Mouse (Mus musculus) limb, embryonic 13.5 days (tissue): Measurements from ENCODE around the gene Gzmc. TPM values are rescaled to one million over a fixed set of nuclear protein-coding genes. Genes with fewer than 3 reads are reported as not detected.

Source experiments
- ATAC-seq: fragments of 200-750 bp; cut with Nextera tagmentation; 2 replicates; pipeline ENCODE4 v1.8.0; 2017; ENCODE audit warnings: low read depth, moderate number of reproducible peaks, moderate TSS enrichment; ENCODE audit not compliant: low FRiP score
- H3K27ac ChIP-seq: fragments of 300-500 bp; sonication (generic); 2 replicates; pipeline ENCODE4 v1.5.1; 2015; ENCODE audit warnings: inconsistent platforms, mild to moderate bottlenecking, moderate library complexity
- H3K27me3 ChIP-seq: fragments of 300-500 bp; sonication (generic); 2 replicates; pipeline ENCODE4 v1.6.1; 2015; ENCODE audit warnings: mild to moderate bottlenecking, inconsistent platforms
- H3K36me3 ChIP-seq: fragments of 300-500 bp; sonication (generic); 2 replicates; pipeline ENCODE4 v1.6.1; 2015; ENCODE audit warnings: inconsistent platforms, mild to moderate bottlenecking, moderate library complexity
- H3K4me1 ChIP-seq: fragments of 300-500 bp; sonication (generic); 2 replicates; pipeline ENCODE4 v1.6.1; 2015; ENCODE audit warnings: inconsistent platforms
- H3K4me2 ChIP-seq: fragments of 300-500 bp; sonication (generic); replicated peaks from 2 replicates; pipeline ENCODE4 v1.6.1; 2015; ENCODE audit warnings: inconsistent platforms, mild to moderate bottlenecking, moderate library complexity
- H3K4me3 ChIP-seq: fragments of 300-500 bp; sonication (generic); 2 replicates; pipeline ENCODE4 v1.5.1; 2015; ENCODE audit warnings: moderate library complexity, mild to moderate bottlenecking, inconsistent platforms
- H3K9ac ChIP-seq: fragments of 300-500 bp; sonication (generic); 2 replicates; pipeline ENCODE4 v1.6.1; 2015; ENCODE audit warnings: mild to moderate bottlenecking, inconsistent platforms
- H3K9me3 ChIP-seq: fragments of 300-500 bp; sonication (generic); 2 replicates; pipeline ENCODE4 v1.6.1; 2016; ENCODE audit warnings: inconsistent platforms
- WGBS: fragments of 180-500 bp; shearing (Covaris S2); methylation state at CpG from one replicate; pipeline ENCODE4 v1.1.7; 2015; 5-methylcytosine and 5-hydroxymethylcytosine counted together
- polyA plus RNA-seq: library from polyadenylated mRNA; unstranded; fragments of >200 nt; fragmentation: Nextera tagmentation; extraction: Ambion mirVana; gene quantifications from 2 replicates; pipeline ENCODE4 v1.2.1, GENCODE M21; 2015

Gzmc gene
- polyA plus RNA-seq, 1 experiment from 2014 or later: not detected

- Histone ChIP-seq H3K27ac (no peak overlapping the region), H3K36me3 (no peaks in the 10 kb centered on the region), H3K4me1 (no peaks in the 10 kb centered on the region), H3K9me3 (no peaks in the 10 kb centered on the region), H3K4me2 (no peak overlapping the region), H3K27me3 (no peaks in the 10 kb centered on the region), H3K9ac (no peak overlapping the region), H3K4me3 (no peak overlapping the region)
- 75% methylated on average over 5 of the region's 5 CpGs for WGBS
- no peak for ATAC-seq
Observed at GRCm38 (mm10) chr14:56186521-56186920, 47.9 kb downstream of the Gzmc start.

Other genes starting within 250 kb of the Gzmc start
- not detected in 2 replicates for gene Mcpt1, start 216.7 kb downstream of the Gzmc start, polyA plus RNA-seq
- not detected in 2 replicates for gene Mcpt9, start 204.2 kb downstream of the Gzmc start, polyA plus RNA-seq
- gene Mcpt2, start 192.6 kb downstream of the Gzmc start, polyA plus RNA-seq: not detected in 2 replicates
- gene Mcpt4, start 172.3 kb downstream of the Gzmc start, polyA plus RNA-seq: 0.13 TPM in 1 of 2 replicates, not detected in the other
- gene Mcpt8, start 149.4 kb downstream of the Gzmc start, polyA plus RNA-seq: 0.61 and 0.70 TPM in 2 replicates
- 0.57 TPM in 1 of 2 replicates, not detected in the other for gene Ctsg, start 132.1 kb downstream of the Gzmc start, polyA plus RNA-seq
- not detected in 2 replicates for gene Gzme, start 114.0 kb downstream of the Gzmc start, polyA plus RNA-seq
- not detected in 2 replicates for gene Gzmd, start 102.0 kb downstream of the Gzmc start, polyA plus RNA-seq
- not detected in 2 replicates for gene Gzmg, start 75.1 kb downstream of the Gzmc start, polyA plus RNA-seq
- not detected in 2 replicates for gene Gzmn, start 60.1 kb downstream of the Gzmc start, polyA plus RNA-seq
- not detected in 2 replicates for gene Gzmf, start 23.2 kb downstream of the Gzmc start, polyA plus RNA-seq
- gene Gzmb, start 27.6 kb upstream of the Gzmc start, polyA plus RNA-seq: 1.1 and 1.2 TPM in 2 replicates
- 0.26 and 0.43 TPM in 2 replicates for gene Atp12a, start 130.4 kb upstream of the Gzmc start, polyA plus RNA-seq
- 1.3 and 1.4 TPM in 2 replicates for gene Rnf17, start 167.9 kb upstream of the Gzmc start, polyA plus RNA-seq